Mouse (Mus musculus) cerebellum, postnatal 14 days (tissue): ENCODE data around the gene Prr14.
"Not testable (repeated sequence)": the region's sequence is repeated elsewhere in the genome, so short reads cannot be mapped to it uniquely, and the experiment has no call there.

Experiments used
- DNase-seq, 2 experiments: peaks; one replicate each; pipeline ENCODE4 v3.0.0; 2021; ENCODE audit warnings: mixed read lengths in 2 of 2

Prr14 gene

GRCm38 (mm10) chr7:127472060-127472459 is 12.6 kb downstream of the Prr14 start:
- DNase-seq = no peak

DNA sequence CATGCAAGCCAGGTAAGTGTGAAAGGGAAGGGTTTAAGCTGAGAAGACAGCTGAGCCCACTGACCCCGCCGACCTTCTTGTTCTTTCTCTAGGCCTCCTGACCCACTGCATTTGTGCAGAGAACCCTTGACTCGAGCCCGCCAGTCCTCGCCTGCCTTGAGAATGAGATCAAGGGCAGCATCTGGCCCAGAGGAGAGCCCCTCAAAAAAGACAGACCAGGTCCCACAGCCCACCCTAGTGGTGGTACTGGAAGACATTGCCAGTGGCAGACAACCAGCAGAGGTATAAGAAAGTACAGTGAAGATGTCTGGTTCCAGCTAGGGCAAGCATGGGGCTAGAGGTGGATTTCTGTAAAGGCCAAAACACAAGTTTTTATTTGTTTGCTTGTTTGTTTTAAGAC is 14.3 kb downstream of the Prr14 start:
- DNase-seq = peak in 1 of 2 experiments; percentile 39

DNA sequence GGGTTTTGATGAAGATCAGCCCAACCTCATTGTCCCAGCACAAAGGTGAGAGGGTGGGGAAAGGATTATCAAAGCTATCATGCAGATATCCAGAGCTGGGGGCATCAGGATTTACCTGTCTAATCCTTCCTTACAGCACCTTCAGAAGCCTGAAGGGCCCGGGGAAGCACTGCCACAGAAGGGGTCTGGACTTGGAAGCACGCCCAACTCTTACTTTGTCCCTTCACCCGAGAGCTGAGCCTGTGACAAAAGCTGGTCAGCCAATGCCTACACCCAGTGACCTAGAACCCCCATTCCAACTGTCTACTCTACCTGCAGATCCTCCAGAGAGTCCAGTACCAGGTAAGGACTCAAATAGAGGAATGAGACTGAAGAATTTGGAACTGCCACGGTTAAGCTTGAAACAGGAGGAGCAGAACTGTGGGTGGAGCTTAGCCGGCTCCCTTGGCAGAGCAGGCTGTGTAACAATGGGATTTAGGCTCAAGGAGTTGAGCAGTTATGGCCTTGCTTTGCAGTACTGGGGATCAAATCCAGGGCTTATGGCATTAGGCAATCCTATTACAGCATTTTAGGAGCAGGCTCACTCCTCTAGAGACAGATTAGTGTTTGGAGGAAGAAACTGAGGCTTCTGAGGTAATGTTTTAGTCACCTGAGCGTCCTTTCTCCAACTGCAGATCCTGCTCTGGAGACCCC is 15.1 kb downstream of the Prr14 start:
- no peak for DNase-seq

- DNase-seq = no peak
Observed at GRCm38 (mm10) chr7:127475186-127475740, 15.9 kb downstream of the Prr14 start.

- peak; percentile 41 to 55 for DNase-seq
Observed at GRCm38 (mm10) chr7:127476336-127476735, 16.9 kb downstream of the Prr14 start.

GRCm38 (mm10) chr7:127476855-127477254 is 17.4 kb downstream of the Prr14 start:
- DNase-seq = no peak

- DNase-seq = peak; percentile 99 to 100
Observed at GRCm38 (mm10) chr7:127477687-127478634, 18.6 kb downstream of the Prr14 start.

DNA sequence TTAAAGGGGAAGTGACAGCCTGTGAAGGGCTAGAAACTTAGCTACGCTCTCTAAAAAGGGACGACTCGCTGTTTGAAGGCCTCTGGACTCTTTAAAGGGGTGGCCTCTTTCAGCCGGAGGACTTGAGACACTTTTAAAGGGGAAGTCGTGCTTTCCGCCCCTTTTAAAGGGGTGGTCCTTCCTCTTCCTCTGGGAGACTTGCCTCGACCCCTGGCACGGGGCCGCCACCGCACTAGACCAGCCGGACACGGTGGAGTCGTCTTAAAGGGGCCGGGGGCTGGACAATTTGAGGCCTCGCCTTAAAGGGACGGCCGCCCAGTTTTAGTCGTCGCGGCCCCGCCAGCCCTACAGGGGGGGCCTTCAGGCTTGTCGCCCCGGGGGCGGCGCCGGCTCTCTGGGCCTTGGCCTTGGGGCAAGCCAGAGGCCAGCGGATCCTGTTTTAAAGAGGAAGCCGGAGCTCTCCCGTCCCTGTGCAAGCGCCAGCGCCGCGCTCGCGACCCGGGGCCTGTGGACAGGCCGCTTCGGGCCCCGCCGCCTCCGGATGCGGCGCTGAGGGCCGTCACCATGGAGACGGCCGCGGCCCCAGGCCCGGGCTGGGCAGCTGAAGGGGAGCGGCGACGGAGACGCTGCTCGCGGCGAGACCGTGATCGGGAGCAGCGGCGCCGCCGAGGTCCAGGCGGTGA is 19.4 kb downstream of the Prr14 start, which contains the start of gene Fbrs:
Gene Fbrs (plus strand): TSS at position 565 of the 683 bp plus-strand sequence.
- DNase-seq = peak; percentile 98 to 99

- peak; percentile 33 to 41 for DNase-seq
Observed at GRCm38 (mm10) chr7:127479318-127480225, 20.2 kb downstream of the Prr14 start.

- DNase-seq = no peak
Observed at GRCm38 (mm10) chr7:127480321-127480720, 20.9 kb downstream of the Prr14 start.

- DNase-seq = peak; percentile 35 to 42
Observed at GRCm38 (mm10) chr7:127485416-127485815, 26.0 kb downstream of the Prr14 start.

GRCm38 (mm10) chr7:127488364-127488763 is 29.0 kb downstream of the Prr14 start:
- DNase-seq = not testable (repeated sequence)

DNA sequence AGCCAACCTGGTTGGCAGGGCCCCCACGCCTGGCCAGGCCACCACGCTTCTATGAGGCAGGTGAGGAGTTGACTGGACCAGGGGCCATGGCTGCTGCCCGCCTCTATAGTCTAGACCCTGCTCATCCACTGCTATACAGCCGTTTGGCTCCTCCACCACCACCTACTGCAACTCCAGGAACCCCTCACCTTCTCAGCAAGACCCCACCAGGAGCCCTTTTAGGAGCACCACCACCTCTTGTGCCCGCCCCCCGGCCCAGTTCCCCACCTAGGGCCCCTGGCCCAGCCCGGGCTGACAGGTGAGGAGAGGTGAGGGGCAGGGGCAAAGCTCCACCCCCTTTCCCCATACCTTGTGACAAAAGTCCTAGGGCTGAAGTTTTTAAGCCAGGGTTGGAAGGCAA is 30.6 kb downstream of the Prr14 start:
- no peak for DNase-seq

DNA sequence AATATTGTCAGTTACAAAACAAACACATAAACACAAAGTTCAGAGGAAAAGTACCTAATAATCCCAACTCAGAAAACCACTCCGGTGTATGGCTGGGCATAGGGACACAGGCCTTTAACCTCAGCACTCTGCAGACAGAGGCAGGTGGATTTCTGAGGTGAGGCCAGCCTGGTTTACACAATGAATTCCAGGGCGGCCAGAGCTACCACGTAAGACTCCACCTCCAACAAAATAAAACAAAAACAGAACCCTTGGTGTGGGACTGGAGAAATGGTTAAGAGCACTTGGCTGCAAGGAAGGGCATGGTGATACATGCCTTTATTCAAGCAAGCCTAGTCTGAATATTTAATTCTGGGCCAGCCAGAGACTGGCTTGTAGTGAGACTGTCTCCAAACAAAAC is 32.4 kb downstream of the Prr14 start:
- DNase-seq = no peak

DNA sequence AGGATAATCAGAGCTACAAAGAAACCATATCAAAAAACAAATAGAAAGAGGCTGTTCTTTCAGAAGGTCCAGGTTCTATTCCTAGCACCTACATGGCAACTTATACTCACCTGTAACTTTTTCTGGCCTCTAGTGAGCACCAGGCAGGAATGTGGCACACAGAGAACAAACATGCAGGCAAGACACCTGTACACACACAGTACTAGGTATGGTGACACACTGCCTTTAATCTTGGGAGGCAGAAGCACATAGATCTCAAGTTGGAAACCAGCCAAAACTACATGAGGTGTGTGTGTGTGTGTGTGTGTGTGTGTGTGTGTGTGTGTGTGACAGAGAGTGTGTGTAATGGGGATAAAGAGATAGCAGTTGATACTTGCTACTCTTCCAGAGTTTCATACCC is 35.2 kb downstream of the Prr14 start:
- no peak for DNase-seq

- no peak for DNase-seq
Observed at GRCm38 (mm10) chr7:127497382-127497781, 38.0 kb downstream of the Prr14 start.

DNA sequence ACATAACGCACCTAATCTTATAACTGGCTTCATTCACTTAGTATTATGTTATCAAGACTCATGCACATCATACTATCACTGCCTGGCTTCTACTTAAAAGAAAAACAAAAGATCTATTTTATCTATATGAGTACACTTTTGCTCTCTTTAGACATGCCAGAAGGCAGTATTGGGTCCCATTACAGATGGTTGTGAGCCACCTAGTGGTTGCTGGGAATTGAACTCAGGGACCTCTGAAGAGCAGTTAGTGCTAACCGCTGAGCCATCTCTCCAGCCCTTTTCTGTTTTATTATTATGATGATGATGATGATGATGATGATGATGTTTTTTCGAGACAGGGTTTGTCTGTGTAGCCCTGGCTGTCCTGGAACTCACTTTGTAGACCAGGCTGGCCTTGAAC is 39.0 kb downstream of the Prr14 start:
- peak; percentile 66 to 68 for DNase-seq

GRCm38 (mm10) chr7:127508291-127508690 is 48.9 kb downstream of the Prr14 start:
- DNase-seq = no peak

GRCm38 (mm10) chr7:127509830-127510229 is 50.4 kb downstream of the Prr14 start:
- not testable (repeated sequence) for DNase-seq

- peak in 1 of 2 experiments; percentile 44 for DNase-seq
Observed at GRCm38 (mm10) chr7:127511241-127511640, 51.8 kb downstream of the Prr14 start.

- DNase-seq = peak; percentile 96 to 97
Observed at GRCm38 (mm10) chr7:127511808-127512230, 52.4 kb downstream of the Prr14 start, which contains the start of gene Srcap. TSS of gene Srcap (plus strand) at chr7:127511983.
